Mouse (Mus musculus) ES-E14 (cell line): ENCODE data around the gene Mamdc2. TPM values are rescaled to one million over a fixed set of nuclear protein-coding genes. Genes with fewer than 3 reads are reported as not detected.

Source experiments
- DNase-seq: peaks from one replicate; pipeline ENCODE4 v3.0.0-alpha.2; 2013; ENCODE audit warnings: low read depth, low spot score
- H3K27ac ChIP-seq: 2 replicates; pipeline ENCODE4 v1.5.1; 2012; ENCODE audit warnings: low read depth, mild to moderate bottlenecking, low read length, moderate library complexity, mixed read lengths; ENCODE audit not compliant: poor library complexity, insufficient read depth, severe bottlenecking
- H3K36me3 ChIP-seq: 2 replicates; pipeline ENCODE4 v1.6.1; 2012; ENCODE audit warnings: mild to moderate bottlenecking, low read length, moderate library complexity, mixed read lengths; ENCODE audit not compliant: control insufficient read depth, poor library complexity, insufficient read depth, severe bottlenecking
- H3K4me1 ChIP-seq, 2 experiments: fragments of 150-350 bp in 1 of 2; sonication (generic) in 1 of 2; 2 replicates each; pipeline ENCODE4 v1.6.1; 2012; ENCODE audit warnings: low read length in 2 of 2, mild to moderate bottlenecking in 1 of 2, mixed read lengths in 1 of 2; ENCODE audit not compliant: control insufficient read depth in 2 of 2, insufficient read depth in 2 of 2, poor library complexity in 1 of 2
- H3K4me3 ChIP-seq, 2 experiments: fragments of 150-350 bp in 1 of 2; sonication (generic) in 1 of 2; 2 replicates each; pipeline ENCODE4 v1.5.1; 2012; ENCODE audit warnings: low read length in 2 of 2, low read depth in 1 of 2, mild to moderate bottlenecking in 1 of 2, mixed read lengths in 1 of 2; ENCODE audit not compliant: insufficient read depth in 1 of 2, poor library complexity in 1 of 2, severe bottlenecking in 1 of 2
- H3K9ac ChIP-seq: 2 replicates; pipeline ENCODE4 v1.6.1; 2012; ENCODE audit warnings: low read depth, mild to moderate bottlenecking, low read length, mixed read lengths; ENCODE audit not compliant: poor library complexity, insufficient read depth, severe bottlenecking
- H3K9me3 ChIP-seq: fragments of 150-350 bp; sonication (generic); 2 replicates; pipeline ENCODE4 v1.6.1; 2012; ENCODE audit warnings: low read depth, mild to moderate bottlenecking, low read length; ENCODE audit not compliant: control insufficient read depth, insufficient read depth
- CHD2 ChIP-seq: IDR thresholded peaks from 2 replicates; pipeline ENCODE4 v1.6.1; 2014; ENCODE audit warnings: mild to moderate bottlenecking, low read depth, low read length, inconsistent platforms
- HCFC1 ChIP-seq: IDR thresholded peaks from 2 replicates; pipeline ENCODE4 v1.6.1; 2012; ENCODE audit warnings: low read length, inconsistent platforms, borderline replicate concordance; ENCODE audit not compliant: insufficient read depth
- MAFK ChIP-seq: IDR thresholded peaks from 2 replicates; pipeline ENCODE4 v1.6.1; 2014; ENCODE audit warnings: mild to moderate bottlenecking, low read depth, low read length, inconsistent platforms; ENCODE audit not compliant: insufficient read depth
- ZC3H11A ChIP-seq: IDR thresholded peaks from 2 replicates; pipeline ENCODE4 v1.6.1; 2012; ENCODE audit warnings: low read depth, mild to moderate bottlenecking, inconsistent platforms, low read length, borderline replicate concordance
- ZNF384 ChIP-seq: IDR thresholded peaks from 2 replicates; pipeline ENCODE4 v1.6.1; 2012; ENCODE audit warnings: low read depth, low read length, inconsistent platforms
- in situ Hi-C, 2 experiments: fragments of 600-800 bp; cut with MboI; formaldehyde crosslinking; loops; one replicate each; pipeline ENCODE4 v1.15.1; 2025; ENCODE audit warnings: low sequenced_read_pairs in 2 of 2, inconsistent platforms in 1 of 2; ENCODE audit not compliant: unreplicated experiment in 2 of 2
- total RNA-seq: library from RNA; depleted of rRNA; stranded (reverse); fragments of 300-350 nt; gene quantifications from 2 replicates; pipeline ENCODE4 v1.2.3, GENCODE M21; 2012

Gene Mamdc2
- total RNA-seq, 1 experiment: 0.85 TPM

DNA sequence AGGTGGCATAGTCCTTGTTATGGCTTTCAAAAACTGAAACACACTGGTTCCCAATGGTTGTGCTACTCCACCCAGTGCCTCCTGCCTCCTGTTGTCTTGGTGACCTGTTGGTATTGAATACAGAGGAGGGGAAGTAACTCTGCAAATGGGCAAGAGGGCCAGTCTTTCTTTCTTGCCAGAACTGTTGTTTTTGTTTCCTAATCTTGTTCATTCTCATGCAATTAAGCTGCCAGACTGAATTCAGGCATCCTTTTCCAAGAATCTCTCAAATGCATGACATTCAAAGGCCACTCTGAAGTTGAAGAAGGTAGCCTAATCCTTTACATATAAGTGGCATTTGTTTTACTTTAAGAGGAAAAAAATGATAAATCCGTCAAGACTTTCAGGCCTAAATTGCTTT, 19.6 kb upstream of the Mamdc2 start:
- no peaks in the 10 kb centered on the region for H3K36me3 ChIP-seq
- in situ Hi-C loops: no loop called here
- no peak for TF ChIP-seq MAFK

DNA sequence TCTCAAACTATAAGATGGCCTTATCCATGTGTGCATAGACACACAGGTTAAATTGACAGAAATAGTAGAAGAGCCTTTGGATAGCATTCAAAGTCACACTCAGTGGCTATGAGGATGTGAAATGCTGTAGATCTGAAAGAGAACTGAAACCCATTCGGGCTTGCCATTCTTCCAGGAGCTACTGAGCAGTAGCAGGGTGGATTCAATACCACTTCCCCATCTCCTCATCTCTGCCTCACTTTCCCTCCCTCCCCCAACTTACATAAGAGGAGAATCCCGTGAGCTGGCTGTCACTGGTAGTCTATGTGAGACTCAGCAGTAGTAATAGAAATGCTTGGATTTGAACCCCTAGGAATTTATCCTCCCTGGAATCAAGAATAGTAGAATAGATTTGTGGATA, 18.8 kb upstream of the Mamdc2 start:
- no peak overlapping the region for H3K27ac ChIP-seq
- DNase-seq: no peak
- H3K9me3 ChIP-seq: no peaks in the 10 kb centered on the region
- H3K9ac ChIP-seq: no peak overlapping the region
- in situ Hi-C loops: no loop called here
- TF ChIP-seq ZNF384 (no peak), ZC3H11A (no peak), HCFC1 (no peak), CHD2 (no peak), MAFK (no peak)
- peaks cover 6 to 7% of the 10 kb centered on the region in 2 experiments; a peak in 3 of 4 replicates for H3K4me1 ChIP-seq
- no peak overlapping the region for H3K4me3 ChIP-seq
- no peaks in the 10 kb centered on the region for H3K36me3 ChIP-seq

More for the DNA sequence above, 19.6 kb upstream of the Mamdc2 start:
- no peak overlapping the region for H3K4me3 ChIP-seq
- no peak overlapping the region for H3K27ac ChIP-seq
- DNase-seq: peak; percentile 53
- H3K4me1 ChIP-seq: peaks cover 6 to 7% of the 10 kb centered on the region in 2 experiments; a peak in 3 of 4 replicates
- no peak overlapping the region for H3K9ac ChIP-seq
- H3K9me3 ChIP-seq: no peaks in the 10 kb centered on the region

DNA sequence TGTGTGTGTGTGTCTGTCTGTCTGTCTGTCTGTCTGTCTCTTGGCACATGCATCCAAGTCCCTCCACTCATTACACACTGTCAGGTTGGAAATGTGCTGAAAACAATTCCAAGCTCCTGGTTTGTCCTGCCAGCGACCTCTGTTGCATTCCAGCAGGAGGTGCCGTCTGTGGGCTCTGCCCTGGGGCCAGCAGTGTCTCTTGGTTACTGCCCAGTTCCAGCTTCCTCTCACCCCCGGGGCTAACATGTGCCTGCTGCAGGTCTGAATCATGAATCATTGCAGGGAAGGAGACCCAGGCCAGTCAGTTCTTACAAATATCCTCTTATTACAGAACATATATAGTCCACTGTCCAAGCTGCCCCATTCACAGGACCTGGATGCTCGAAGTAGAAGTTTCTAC, 9.2 kb upstream of the Mamdc2 start:
- in situ Hi-C loops: no loop called here
- Histone ChIP-seq H3K9ac (no peak overlapping the region), H3K4me1 (no peaks in the 10 kb centered on the region), H3K27ac (no peak overlapping the region), H3K36me3 (no peaks in the 10 kb centered on the region), H3K9me3 (no peaks in the 10 kb centered on the region), H3K4me3 (no peak overlapping the region)
- DNase-seq: no peak
- TF ChIP-seq CHD2 (no peak), ZC3H11A (no peak), ZNF384 (no peak), MAFK (no peak), HCFC1 (no peak)

DNA sequence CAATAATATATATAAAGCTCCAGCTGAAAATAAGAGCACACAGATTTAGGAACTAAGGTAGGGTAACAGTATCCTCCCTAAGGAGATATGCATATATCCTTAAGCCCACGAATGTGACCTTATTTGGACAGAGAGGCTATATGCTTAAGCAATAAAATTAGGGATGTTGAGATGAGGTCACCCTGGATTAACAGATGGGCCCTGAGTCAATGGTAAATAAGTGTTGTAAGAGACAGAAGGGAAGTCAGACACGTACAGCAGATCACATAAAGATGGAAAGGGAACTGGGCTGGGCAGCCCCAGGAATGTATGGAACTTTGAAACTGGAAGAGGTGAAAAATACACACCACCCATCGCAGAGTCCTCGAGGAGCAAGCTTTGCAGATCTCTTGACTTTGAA, 3.1 kb upstream of the Mamdc2 start:
- Histone ChIP-seq H3K27ac (no peak overlapping the region), H3K36me3 (no peaks in the 10 kb centered on the region), H3K9ac (no peak overlapping the region), H3K4me1 (peaks cover 0 to 7% of the 10 kb centered on the region in 2 experiments; a peak in 1 of 4 replicates), H3K9me3 (no peaks in the 10 kb centered on the region), H3K4me3 (no peak overlapping the region)
- TF ChIP-seq CHD2 (no peak), ZC3H11A (no peak), MAFK (no peak), HCFC1 (no peak), ZNF384 (no peak)
- in situ Hi-C loops: no loop called here
- no peak for DNase-seq

DNA sequence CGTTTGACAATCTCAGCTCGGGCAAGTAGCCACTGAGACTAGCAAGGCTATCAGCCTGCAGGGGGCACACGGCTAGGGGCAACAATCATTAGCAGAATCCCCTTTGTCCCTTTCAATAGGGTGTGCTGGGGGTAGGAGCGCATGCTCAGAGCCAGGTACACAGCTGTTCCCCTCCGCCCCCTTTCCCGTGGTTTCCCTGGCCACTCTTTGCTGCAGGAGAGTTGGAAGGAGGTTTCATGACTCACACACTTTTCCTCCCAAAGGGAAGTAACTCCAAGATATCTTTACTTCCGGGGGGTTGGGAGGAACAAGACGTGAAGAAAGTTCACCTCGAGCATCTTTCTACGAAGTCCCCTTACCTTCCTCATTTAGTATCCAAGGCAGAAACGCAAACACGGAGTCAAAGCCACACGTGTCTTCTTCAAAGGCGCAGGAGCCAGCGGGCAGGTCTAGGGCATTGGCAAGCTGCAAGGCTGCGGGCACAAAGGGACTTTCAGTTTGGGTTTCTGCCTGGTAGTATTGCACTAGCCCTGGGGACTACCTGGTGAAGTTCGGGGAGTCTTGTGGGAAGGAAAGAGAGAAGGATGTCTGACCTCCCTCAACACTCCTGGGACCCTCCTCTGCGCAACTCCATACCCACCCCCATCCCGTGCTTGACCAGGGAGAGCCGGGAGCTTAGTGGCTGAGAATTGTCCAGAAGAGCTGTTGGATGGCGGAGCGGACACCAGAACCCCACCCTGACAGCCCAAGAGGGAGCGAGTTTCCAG, 838 bp downstream of the Mamdc2 start:
- no peak for TF ChIP-seq HCFC1
- TF ChIP-seq MAFK: no peak
- 0 out of 2 replicates have a peak, but pooled peaks have one; percentile 12 for TF ChIP-seq ZC3H11A

More for the DNA sequence above, 838 bp downstream of the Mamdc2 start:
- peak overlapping the region; percentile 20 to 23; a peak in 3 of 4 replicates for H3K4me3 ChIP-seq
- in situ Hi-C loops: no loop called here
- no peaks in the 10 kb centered on the region for H3K36me3 ChIP-seq
- H3K9me3 ChIP-seq: no peaks in the 10 kb centered on the region
- no peak overlapping the region; the same call in 1 of the 2 replicates for H3K9ac ChIP-seq
- DNase-seq: no peak
- peaks cover 0 to 7% of the 10 kb centered on the region in 2 experiments; a peak in 1 of 4 replicates for H3K4me1 ChIP-seq
- no peak overlapping the region for H3K27ac ChIP-seq
